Mouse (Mus musculus) central nervous system, embryonic 14 days (tissue): ENCODE data around the gene Olfr122. TPM values are rescaled to one million over a fixed set of nuclear protein-coding genes. Genes with fewer than 3 reads are reported as not detected.

Source experiments
- polyA plus RNA-seq: library from polyadenylated mRNA; depleted of rRNA; stranded (reverse); fragments of >200 nt; gene quantifications from 2 replicates; pipeline ENCODE4 v1.2.3, GENCODE M21; 2012; rRNA removed

The Olfr122 gene
- not detected in 2 replicates for polyA plus RNA-seq

DNA sequence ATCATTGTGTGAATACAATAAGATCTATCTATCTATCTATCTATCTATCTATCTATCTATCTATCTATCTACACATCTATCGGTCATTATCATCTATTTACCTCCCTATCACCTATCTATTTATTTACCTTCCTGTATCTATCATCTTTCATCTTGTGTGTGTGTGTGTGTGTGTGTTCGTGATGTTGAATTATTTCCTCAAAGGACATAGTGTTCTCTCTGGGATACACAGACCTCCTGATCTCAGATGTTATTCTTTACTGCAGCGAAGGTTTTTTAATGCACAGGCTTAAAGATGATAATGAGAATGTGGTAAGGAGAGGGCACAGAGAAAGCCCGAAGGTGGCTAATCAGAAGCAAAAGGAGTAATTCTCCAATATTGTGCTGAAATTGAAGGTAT is at the start of gene Olfr122:
TSS of gene Olfr122 (plus strand) at position 301 of the 400 bp plus-strand sequence.

DNA sequence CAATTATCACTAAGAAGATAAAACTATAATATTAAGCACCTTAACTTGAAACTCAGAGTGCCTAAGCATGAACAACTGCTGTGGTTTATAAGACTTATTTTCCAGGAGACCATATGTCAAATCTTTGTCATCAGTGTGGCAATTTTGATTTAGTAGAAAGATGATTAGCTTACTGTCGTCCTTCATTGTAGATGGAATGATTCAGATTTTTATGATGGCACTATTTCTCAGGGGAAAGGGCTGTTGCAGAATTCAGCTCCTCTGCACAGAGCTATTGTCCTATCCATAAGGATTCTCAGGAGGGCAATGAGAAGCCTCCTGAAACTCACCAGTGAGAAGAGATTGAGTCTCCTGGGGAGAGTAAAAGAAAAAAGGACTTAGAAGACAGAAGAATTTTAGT is 46.9 kb upstream of the Olfr122 start, which contains the start of gene Olfr120:
TSS of gene Olfr120 (plus strand) at position 301 of the 400 bp plus-strand sequence.

DNA sequence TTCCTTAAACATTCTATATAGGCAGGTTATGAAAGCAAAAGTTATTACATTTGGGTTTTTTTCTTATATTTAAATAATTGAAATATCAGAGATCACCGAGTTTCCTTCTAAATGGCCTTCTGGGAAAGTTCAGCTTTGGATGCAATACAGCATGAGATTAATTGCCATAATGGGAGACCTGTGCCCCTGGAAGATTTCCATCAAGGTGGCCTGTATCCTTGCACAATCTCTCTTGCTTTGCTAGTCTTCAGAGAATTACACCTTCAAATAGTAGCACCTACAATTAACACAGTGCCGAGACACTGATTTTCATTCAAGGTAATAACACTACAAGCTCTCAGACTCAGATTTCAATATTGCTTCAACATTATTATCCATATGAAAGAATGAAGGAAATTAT is 24.8 kb downstream of the Olfr122 start, which contains the start of gene Olfr123:
TSS of gene Olfr123 (plus strand) at position 301 of the 400 bp plus-strand sequence.

DNA sequence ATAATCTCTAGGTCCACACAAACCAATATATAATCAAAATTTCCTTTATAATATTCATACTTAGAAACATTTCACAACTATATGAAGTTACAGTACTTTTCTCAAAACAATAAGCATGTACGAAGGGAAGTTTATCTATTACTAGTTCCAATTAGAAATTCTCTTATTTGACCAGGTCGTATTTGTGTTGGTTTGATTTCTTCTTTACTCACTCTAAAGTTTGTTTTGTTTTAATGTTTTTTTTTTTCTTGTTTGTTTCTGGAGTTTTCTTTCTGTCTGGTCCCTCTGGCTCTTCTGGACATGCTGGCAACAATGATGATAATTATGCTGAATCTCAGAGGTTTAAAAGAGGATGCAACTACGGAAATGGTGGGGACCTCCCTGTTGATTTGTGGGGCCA is 31.2 kb downstream of the Olfr122 start, which contains the start of gene Olfr124:
TSS of gene Olfr124 (plus strand) at position 301 of the 400 bp plus-strand sequence.

Other genes starting within 250 kb of the Olfr122 start
- gene Olfr112, start 199.2 kb upstream of the Olfr122 start, polyA plus RNA-seq = not detected in 2 replicates
- gene Olfr113, start 190.9 kb upstream of the Olfr122 start, polyA plus RNA-seq = not detected in 2 replicates
- gene Olfr114, start 175.9 kb upstream of the Olfr122 start, polyA plus RNA-seq = not detected in 2 replicates
- not detected in 2 replicates for gene Olfr115, start 141.5 kb upstream of the Olfr122 start, polyA plus RNA-seq
- gene Olfr116, start 141.4 kb upstream of the Olfr122 start, polyA plus RNA-seq = not detected in 2 replicates
- gene Olfr117, start 104.8 kb upstream of the Olfr122 start, polyA plus RNA-seq = not detected in 2 replicates
- not detected in 2 replicates for gene Olfr118, start 101.6 kb upstream of the Olfr122 start, polyA plus RNA-seq
- gene Olfr119, start 72.0 kb upstream of the Olfr122 start, polyA plus RNA-seq = not detected in 2 replicates
- gene Olfr120, start 46.8 kb upstream of the Olfr122 start, polyA plus RNA-seq = not detected in 2 replicates
- not detected in 2 replicates for gene Olfr121, start 19.8 kb upstream of the Olfr122 start, polyA plus RNA-seq
- gene Olfr123, start 24.9 kb downstream of the Olfr122 start, polyA plus RNA-seq = not detected in 2 replicates
- not detected in 2 replicates for gene Olfr124, start 31.3 kb downstream of the Olfr122 start, polyA plus RNA-seq
- not detected in 2 replicates for gene Olfr125, start 64.3 kb downstream of the Olfr122 start, polyA plus RNA-seq
- gene Olfr126, start 78.9 kb downstream of the Olfr122 start, polyA plus RNA-seq = not detected in 2 replicates
- not detected in 2 replicates for gene Olfr127, start 131.8 kb downstream of the Olfr122 start, polyA plus RNA-seq
- gene Olfr128, start 151.9 kb downstream of the Olfr122 start, polyA plus RNA-seq = not detected in 2 replicates
- gene Olfr761, start 184.5 kb downstream of the Olfr122 start, polyA plus RNA-seq = not detected in 2 replicates